Mouse (Mus musculus) bone marrow macrophage, adult 2 months (primary cell): ENCODE measurements around the gene Sh3rf1.

Source experiments
- CTCF ChIP-seq: IDR thresholded peaks from 2 replicates; pipeline ENCODE4 v1.5.1; 2012; ENCODE audit warnings: low read depth, mild to moderate bottlenecking, low read length, moderate library complexity
- POLR2A ChIP-seq: IDR thresholded peaks from 2 replicates; pipeline ENCODE4 v1.6.1; 2012; ENCODE audit warnings: mild to moderate bottlenecking, low read depth, low read length, borderline replicate concordance

- TF ChIP-seq CTCF (no peak), POLR2A (no peak)
These were observed 89.3 kb downstream of the Sh3rf1 start for GRCm38 (mm10) chr8:61313016-61313415.
